Mouse (Mus musculus): ENCODE measurements around the gene Tspan32. TPM values are rescaled to one million over a fixed set of nuclear protein-coding genes. Genes with fewer than 3 reads are reported as not detected.

Tspan32 gene
- polyA plus RNA-seq (2015; fragmentation: Nextera tagmentation; extraction: Ambion mirVana) = 2.2 and 2.3 TPM in 2 replicates

DNA sequence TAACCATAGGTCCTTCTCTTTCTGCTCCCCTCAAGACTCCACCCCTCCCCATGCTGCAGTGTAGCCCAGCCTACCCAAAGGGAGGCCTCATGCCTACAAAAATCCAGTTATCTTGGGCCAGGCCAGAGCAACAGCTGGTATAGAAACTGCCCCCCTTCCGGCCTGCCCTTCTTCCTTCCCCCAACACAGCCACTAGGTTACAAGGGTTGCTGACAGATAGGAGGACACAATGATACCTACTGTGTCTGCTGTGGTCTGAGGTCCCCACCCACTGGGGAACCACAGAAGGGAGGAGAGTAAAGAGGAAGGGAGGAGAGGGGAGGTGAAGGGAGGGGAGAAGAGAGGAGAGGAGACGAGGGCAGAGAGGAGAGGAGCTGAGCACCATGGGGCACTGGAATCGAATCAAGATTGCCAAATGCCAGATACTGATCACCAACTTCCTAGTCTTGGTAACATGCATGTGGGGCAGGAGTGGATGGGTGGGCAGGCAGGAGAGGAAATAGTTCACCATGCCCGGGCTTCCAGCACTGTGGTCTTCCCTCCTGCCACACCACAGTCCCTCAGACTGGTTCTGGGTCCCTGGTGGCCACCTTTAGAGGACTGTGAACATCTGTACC, at the start of gene Tspan32:
Gene Tspan32 (plus strand): TSS at position 320 of the 617 bp plus-strand sequence.
- WGBS = 83% methylated on average over 4 of the region's 4 CpGs
- H3K36me3 ChIP-seq = no peaks in the 10 kb centered on the region
- no peak within 1 kb of the TSS for H3K4me2 ChIP-seq
- H3K27me3 ChIP-seq = no peaks in the 10 kb centered on the region
- H3K4me3 ChIP-seq (replicated peaks) = no peak within 1 kb of the TSS
- 0 out of 2 replicates have a peak within 1 kb of the TSS, but pooled peaks have one; percentile 11 for H3K27ac ChIP-seq
- no peak for ATAC-seq (replicated peaks; ENCODE audit: low FRiP score)
- H3K9ac ChIP-seq = no peak within 1 kb of the TSS
- no peaks in the 10 kb centered on the region for H3K9me3 ChIP-seq (replicated peaks)
- peaks cover 37% of the 10 kb centered on the region for H3K4me1 ChIP-seq

DNA sequence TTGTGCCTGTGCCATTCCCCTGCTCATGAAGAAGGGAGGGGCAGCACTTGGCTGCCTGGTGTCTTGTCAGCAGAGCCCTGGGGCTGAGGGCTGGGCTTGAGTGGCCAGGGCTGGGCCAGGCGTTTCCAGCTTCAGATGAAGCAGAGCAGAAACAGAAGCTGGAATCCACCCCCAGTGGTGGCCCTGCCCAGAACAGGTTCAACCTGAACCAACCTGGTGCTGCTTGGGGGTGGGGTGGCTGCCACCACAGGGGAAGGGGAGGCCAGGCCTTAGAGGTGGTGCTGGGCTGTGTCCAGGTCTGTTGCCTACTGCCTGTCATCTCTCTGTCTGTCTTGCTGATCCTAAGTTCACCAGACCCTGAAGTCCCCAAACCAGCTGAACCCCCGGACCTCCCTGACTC, 48.8 kb upstream of the Tspan32 start:
- no peaks in the 10 kb centered on the region for H3K36me3 ChIP-seq
- H3K9me3 ChIP-seq (replicated peaks) = no peaks in the 10 kb centered on the region
- 65% methylated on average over 2 of the region's 2 CpGs for WGBS
- no peak overlapping the region for H3K27ac ChIP-seq
- no peak overlapping the region for H3K4me3 ChIP-seq (replicated peaks)
- no peak overlapping the region for H3K9ac ChIP-seq
- no peak; the same call in 1 of the 2 replicates for ATAC-seq (replicated peaks; ENCODE audit: low FRiP score)
- H3K4me1 ChIP-seq = no peaks in the 10 kb centered on the region
- no peak overlapping the region for H3K4me2 ChIP-seq
- H3K27me3 ChIP-seq = no peaks in the 10 kb centered on the region

DNA sequence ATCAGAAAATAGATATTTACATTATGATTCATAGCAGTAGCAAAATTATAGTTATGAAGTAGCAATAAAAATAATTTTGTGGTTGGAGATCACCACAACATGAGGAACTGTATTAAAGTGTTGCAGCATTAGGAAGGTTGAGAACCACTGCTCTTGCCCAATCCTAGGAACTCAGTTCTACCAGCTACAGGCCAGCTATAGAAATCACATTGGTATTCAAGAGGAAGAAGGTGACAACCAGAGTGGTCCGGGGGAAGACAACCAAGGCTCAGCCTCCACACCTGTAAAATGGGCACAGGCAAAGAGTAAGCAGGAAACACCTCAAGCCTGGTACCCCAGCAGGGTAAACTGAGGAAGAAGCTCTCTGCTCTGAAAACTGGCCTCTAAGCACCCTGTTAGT, 46.0 kb upstream of the Tspan32 start:
- Histone ChIP-seq H3K27me3 (peaks cover 2% of the 10 kb centered on the region; the same call in 1 of the 2 replicates), H3K4me2 (no peak overlapping the region), H3K36me3 (no peaks in the 10 kb centered on the region), H3K4me3 (replicated peaks) (no peak overlapping the region), H3K27ac (no peak overlapping the region), H3K9ac (no peak overlapping the region), H3K9me3 (replicated peaks) (no peaks in the 10 kb centered on the region), H3K4me1 (no peaks in the 10 kb centered on the region)
- WGBS = 95% methylated on average over 1 of the region's 1 CpGs
- no peak for ATAC-seq (replicated peaks; ENCODE audit: low FRiP score)

DNA sequence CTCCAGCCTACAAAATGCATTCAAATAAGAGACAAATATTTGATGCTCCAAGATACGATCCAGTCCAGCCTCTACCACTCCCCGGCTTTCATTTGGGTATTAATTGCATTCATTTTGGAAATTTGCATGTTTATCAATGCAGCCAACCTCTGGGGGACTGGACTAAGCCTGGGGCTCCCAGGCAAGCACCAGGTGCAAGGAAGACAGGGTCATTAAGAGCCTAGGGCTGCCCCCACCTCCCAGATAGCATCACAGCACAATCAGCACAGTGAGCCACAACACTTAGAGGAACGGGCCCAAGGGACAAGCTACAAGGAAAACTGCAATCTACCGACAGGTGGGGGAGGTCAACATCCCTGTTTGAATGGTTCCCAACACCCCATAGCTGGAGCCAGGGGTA, 45.1 kb upstream of the Tspan32 start:
- H3K4me3 ChIP-seq (replicated peaks) = no peak overlapping the region
- WGBS = 79% methylated on average over 4 of the region's 4 CpGs
- H3K4me1 ChIP-seq = no peaks in the 10 kb centered on the region
- no peak for ATAC-seq (replicated peaks; ENCODE audit: low FRiP score)
- H3K27ac ChIP-seq = no peak overlapping the region
- H3K9ac ChIP-seq = no peak overlapping the region
- peaks cover 9% of the 10 kb centered on the region for H3K27me3 ChIP-seq
- no peaks in the 10 kb centered on the region for H3K36me3 ChIP-seq
- H3K9me3 ChIP-seq (replicated peaks) = no peaks in the 10 kb centered on the region
- H3K4me2 ChIP-seq = no peak overlapping the region

DNA sequence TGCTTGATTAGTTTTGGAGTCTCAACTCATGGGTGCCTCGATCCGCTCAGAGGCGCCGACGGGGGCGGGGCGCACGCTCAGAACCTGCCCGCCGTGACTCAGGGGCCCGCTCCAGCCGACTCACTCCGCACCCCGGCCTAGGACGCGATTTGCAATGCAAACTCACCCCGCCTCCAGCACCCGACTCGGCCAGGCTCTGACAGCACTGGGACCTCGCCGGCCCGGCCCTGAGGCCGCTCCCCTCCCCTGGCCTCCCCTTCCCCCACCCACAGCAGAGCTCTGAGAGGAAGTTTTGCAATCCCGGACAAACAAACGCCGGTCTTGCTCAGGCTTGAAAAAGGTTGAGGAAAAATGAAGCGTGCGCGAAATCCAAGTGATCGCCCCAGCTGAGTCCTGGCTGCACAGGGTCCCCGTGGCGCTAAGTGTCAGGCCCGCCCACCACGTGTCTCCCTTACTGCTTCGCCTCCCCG, 37.4 kb upstream of the Tspan32 start:
- WGBS = 2% methylated on average over 36 of the region's 36 CpGs

DNA sequence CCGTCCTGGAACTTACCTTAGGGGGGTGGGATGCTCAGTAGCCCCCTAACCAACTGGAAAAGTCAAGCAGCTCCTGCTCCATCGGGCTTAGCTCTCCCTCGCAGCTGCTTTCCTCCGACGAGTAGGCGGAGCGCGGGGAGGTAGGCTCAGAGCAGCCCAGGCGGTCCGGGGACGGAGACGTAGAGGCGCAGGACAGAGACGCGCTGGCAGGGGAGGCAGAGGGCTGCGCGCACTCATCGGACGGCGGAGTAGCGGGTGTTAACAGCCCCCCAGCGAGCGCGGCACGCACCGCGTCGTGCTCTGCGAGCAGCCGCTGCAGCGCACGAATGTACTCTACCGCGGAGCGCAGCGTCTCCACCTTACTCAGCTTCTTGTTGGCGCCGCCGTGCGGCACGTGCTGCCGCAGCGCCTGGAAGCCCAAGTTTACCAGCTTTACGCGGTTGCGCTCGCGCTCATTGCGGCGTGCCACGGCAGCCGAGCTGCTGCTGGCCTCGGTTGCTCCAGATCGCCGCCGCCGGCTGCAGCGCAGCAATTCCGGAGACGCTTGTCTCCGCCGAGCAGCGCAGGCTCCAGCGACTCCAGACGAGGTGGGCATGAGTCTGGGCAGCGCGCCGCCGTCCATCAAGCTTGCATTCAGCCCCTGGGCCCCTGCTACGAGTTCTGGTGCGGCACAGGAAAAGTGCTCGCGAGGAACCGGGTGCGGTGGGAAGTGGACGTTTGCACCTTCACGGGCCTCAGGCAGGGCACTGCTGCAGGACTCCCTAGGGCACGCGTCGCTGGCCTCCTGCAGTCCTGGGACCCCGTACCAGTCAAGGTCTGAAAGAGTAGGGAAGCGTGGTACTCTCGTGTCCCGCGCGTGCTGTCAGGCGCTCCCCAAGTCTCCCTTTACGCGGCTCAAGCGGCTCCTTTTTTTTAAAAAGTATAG, 36.7 kb upstream of the Tspan32 start:
- Histone ChIP-seq H3K9me3 (replicated peaks) (no peaks in the 10 kb centered on the region), H3K4me1 (peaks cover 26% of the 10 kb centered on the region), H3K27me3 (peaks cover 83% of the 10 kb centered on the region), H3K4me2 (peak overlapping the region; percentile 89), H3K27ac (peak overlapping the region; percentile 10; the same call in 1 of the 2 replicates), H3K36me3 (no peaks in the 10 kb centered on the region), H3K4me3 (replicated peaks) (peak overlapping the region; percentile 48), H3K9ac (peak overlapping the region; percentile 35)
- peak; percentile 61 for ATAC-seq (replicated peaks; ENCODE audit: low FRiP score)
- under 1% methylated on average over 90 of the region's 90 CpGs for WGBS

More for the DNA sequence above, 37.4 kb upstream of the Tspan32 start:
- H3K4me2 ChIP-seq = peak overlapping the region; percentile 89
- H3K9ac ChIP-seq = peak overlapping the region; percentile 35; the same call in 1 of the 2 replicates
- peak overlapping the region; percentile 10; the same call in 1 of the 2 replicates for H3K27ac ChIP-seq
- H3K36me3 ChIP-seq = no peaks in the 10 kb centered on the region
- H3K4me1 ChIP-seq = peaks cover 26% of the 10 kb centered on the region
- H3K4me3 ChIP-seq (replicated peaks) = peak overlapping the region; percentile 48
- ATAC-seq (replicated peaks; ENCODE audit: low FRiP score) = peak; percentile 67
- H3K9me3 ChIP-seq (replicated peaks) = no peaks in the 10 kb centered on the region
- peaks cover 83% of the 10 kb centered on the region for H3K27me3 ChIP-seq

DNA sequence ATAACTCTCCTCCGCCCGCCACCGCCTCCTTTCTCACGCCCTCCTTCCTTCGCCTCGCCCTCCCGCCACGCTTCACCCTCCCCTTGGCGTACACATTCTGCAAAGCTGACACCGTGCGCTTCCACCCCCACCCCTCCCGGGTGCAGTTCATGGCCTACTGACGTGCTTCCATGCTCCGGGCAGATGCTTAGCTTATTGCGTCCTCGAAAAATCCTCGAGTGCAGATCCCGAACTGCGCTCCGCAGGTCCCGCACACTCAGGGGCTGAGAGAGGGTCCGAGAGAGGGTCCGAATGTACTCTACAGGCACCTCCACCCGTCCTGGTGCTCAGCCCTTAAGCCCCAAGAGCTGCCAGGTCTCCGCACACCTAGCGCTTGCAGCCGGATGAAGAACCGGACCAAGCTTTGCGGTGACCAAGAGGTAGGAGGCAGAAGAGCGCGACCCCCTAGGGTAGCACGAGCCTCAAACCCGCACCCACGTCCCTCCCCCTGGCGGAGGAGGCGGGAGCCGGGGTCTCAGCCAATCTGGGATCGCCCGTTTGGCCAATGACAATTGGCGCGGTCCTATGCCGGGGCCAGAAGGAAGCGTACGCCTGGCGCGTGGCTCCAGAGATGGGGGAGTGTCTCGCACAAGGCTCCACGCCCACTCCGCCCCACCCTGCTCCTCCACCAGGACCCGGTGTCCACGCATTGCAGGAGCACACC, 35.9 kb upstream of the Tspan32 start, which contains the start of gene Ascl2:
Gene Ascl2 (minus strand): TSS at position 456 of the 703 bp plus-strand sequence.
- H3K4me1 ChIP-seq = peaks cover 26% of the 10 kb centered on the region
- H3K9ac ChIP-seq = peak within 1 kb of the TSS; percentile 35
- ATAC-seq (replicated peaks; ENCODE audit: low FRiP score) = peak; percentile 74
- no peak within 1 kb of the TSS for H3K27ac ChIP-seq
- WGBS = 1% methylated on average over 51 of the region's 51 CpGs
- no peaks in the 10 kb centered on the region for H3K9me3 ChIP-seq (replicated peaks)
- peak within 1 kb of the TSS; percentile 89 for H3K4me2 ChIP-seq
- no peaks in the 10 kb centered on the region for H3K36me3 ChIP-seq
- H3K4me3 ChIP-seq (replicated peaks) = peak within 1 kb of the TSS; percentile 48
- peaks cover 83% of the 10 kb centered on the region for H3K27me3 ChIP-seq

DNA sequence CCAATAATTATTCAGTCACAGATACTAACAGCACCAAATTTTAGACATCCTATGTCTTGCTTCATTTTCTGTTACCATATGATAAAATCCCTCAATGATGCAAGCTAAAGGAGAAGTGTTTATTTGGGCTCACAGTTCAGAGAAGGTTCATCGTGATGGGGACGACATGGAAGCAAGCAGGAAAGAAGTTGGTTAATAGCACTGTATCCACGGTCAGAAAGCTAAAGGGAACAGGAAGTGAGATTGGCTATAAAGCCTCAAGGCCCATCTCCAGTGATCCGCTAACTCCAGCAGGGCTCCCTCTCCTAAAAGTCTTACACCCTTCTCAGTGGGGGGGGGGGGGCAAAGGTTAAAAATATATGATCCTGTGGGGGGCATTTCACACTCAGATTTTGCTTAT, 22.9 kb upstream of the Tspan32 start:
- ATAC-seq (replicated peaks; ENCODE audit: low FRiP score) = no peak

DNA sequence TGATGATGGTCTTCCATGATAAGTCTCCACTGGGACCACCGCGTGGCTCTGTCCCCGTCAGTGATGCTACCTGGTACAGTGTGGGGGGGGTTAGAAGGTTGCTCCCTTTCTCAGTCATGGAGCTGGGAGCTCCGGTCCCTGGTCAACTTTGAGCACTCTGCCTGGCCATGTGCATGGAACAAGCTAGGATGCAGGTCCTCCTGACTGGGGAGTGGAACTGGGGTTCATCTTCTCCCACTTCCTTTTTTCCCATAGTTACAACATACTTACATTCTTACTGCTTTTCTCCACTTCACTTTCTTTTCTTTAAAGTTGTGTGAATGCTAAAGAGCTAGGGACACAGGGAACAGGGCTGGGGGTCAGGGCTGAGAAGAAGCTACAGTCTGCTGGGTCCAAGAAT, 19.7 kb upstream of the Tspan32 start:
- Histone ChIP-seq H3K27me3 (0 out of 2 replicates have a peak, but pooled peaks cover 3% of the 10 kb centered on the region), H3K4me3 (replicated peaks) (no peak overlapping the region), H3K36me3 (no peaks in the 10 kb centered on the region), H3K9me3 (replicated peaks) (no peaks in the 10 kb centered on the region), H3K4me1 (0 out of 2 replicates have a peak, but pooled peaks cover 2% of the 10 kb centered on the region), H3K4me2 (no peak overlapping the region), H3K27ac (no peak overlapping the region), H3K9ac (no peak overlapping the region)
- 90% methylated on average over 4 of the region's 4 CpGs for WGBS
- no peak for ATAC-seq (replicated peaks; ENCODE audit: low FRiP score)

More for the DNA sequence above, 22.9 kb upstream of the Tspan32 start:
- 74% methylated on average over 4 of the region's 4 CpGs for WGBS
- H3K4me2 ChIP-seq = no peak overlapping the region
- 0 out of 2 replicates have a peak, but pooled peaks cover 3% of the 10 kb centered on the region for H3K27me3 ChIP-seq
- H3K4me1 ChIP-seq = no peaks in the 10 kb centered on the region
- H3K4me3 ChIP-seq (replicated peaks) = no peak overlapping the region
- H3K9me3 ChIP-seq (replicated peaks) = no peaks in the 10 kb centered on the region
- H3K27ac ChIP-seq = no peak overlapping the region
- H3K9ac ChIP-seq = no peak overlapping the region
- H3K36me3 ChIP-seq = no peaks in the 10 kb centered on the region

DNA sequence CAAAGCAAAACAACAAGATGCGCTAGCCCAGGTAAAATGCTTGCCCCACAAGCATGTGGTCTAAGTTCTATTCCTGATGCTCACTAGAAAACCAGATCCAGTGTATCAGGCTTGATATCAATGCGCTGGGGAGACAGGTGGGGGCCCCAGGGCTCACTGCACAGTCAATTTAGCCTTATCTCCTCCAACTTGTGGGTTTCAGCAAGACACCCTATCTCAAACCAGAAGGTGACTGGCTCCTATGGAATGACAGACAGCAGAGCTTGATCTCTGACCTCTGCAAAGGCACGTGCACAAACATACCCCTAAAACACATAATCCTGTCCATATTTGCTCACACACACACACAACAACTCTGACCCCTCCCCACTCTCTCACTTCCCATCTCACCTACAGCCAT, 17.1 kb upstream of the Tspan32 start:
- 0 out of 2 replicates have a peak, but pooled peaks cover 3% of the 10 kb centered on the region for H3K27me3 ChIP-seq
- H3K27ac ChIP-seq = no peak overlapping the region
- WGBS = 90% methylated on average over 3 of the region's 3 CpGs
- H3K9ac ChIP-seq = no peak overlapping the region
- H3K9me3 ChIP-seq (replicated peaks) = no peaks in the 10 kb centered on the region
- no peak overlapping the region for H3K4me3 ChIP-seq (replicated peaks)
- H3K4me1 ChIP-seq = 0 out of 2 replicates have a peak, but pooled peaks cover 2% of the 10 kb centered on the region
- no peak for ATAC-seq (replicated peaks; ENCODE audit: low FRiP score)
- no peak overlapping the region for H3K4me2 ChIP-seq
- no peaks in the 10 kb centered on the region for H3K36me3 ChIP-seq

DNA sequence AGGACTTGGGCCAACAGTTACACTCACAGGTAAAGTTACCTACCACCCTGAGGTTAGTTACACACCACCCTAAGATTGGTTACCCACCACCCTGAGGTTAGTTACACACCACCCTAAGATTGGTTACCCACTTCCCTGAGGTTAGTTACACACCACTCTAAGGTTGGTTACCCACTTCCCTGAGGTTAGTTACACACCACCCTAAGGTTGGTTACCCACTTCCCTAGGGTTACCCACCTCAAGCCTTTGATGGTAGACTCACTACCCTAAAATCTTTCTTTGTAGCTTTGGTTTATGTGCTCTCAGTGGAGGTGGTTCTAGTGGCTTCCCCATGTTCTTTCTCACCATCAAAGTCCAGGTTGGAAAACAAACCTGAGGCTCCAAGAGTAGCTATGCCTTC, 9.8 kb upstream of the Tspan32 start:
- no peaks in the 10 kb centered on the region for H3K36me3 ChIP-seq
- H3K4me2 ChIP-seq = no peak overlapping the region
- H3K9ac ChIP-seq = no peak overlapping the region
- no peaks in the 10 kb centered on the region for H3K27me3 ChIP-seq
- peaks cover 9% of the 10 kb centered on the region; the same call in 1 of the 2 replicates for H3K4me1 ChIP-seq
- no peaks in the 10 kb centered on the region for H3K9me3 ChIP-seq (replicated peaks)
- no peak for ATAC-seq (replicated peaks; ENCODE audit: low FRiP score)
- H3K4me3 ChIP-seq (replicated peaks) = no peak overlapping the region
- no peak overlapping the region for H3K27ac ChIP-seq

Data from kidney, embryonic 15.5 days (tissue).